Mouse (Mus musculus) urinary bladder, postnatal 36 days (tissue): Measurements from ENCODE around the gene Itga9.
A peak's percentile ranks its signal among the peaks of the same experiment; 100 is the strongest.

ENCODE experiments used
- DNase-seq, 2 experiments: peaks; one replicate each; pipeline ENCODE4 v3.0.0; 2022; ENCODE audit warnings: low spot score in 2 of 2, mixed read lengths in 1 of 2

Itga9 gene

DNA sequence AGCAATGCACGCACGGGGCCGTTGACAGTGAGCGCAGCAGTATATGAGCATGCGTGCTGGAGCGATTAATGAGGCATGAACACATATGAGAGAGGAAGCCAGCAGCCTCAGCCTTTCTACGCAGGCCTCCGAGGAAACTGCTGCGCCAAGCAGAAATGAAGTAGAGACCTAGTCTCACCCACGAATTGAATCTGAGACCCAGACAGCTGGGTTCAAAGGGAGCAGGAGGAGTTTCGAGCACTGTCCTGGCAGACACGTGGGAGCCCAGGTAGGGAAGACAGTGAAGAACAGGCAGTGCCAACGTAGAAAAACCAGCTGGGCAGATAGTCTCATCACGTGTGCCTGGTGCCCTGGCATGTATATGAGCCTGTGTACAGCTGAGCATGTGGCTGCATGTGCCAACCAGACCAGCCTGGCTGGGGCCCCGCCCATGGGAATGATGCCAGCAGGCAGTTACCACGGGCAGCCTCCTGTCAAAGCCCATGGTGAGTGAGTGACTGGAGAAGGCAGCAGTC is 313.2 kb downstream of the Itga9 start:
- DNase-seq, result peak; percentile 68 to 83

DNA sequence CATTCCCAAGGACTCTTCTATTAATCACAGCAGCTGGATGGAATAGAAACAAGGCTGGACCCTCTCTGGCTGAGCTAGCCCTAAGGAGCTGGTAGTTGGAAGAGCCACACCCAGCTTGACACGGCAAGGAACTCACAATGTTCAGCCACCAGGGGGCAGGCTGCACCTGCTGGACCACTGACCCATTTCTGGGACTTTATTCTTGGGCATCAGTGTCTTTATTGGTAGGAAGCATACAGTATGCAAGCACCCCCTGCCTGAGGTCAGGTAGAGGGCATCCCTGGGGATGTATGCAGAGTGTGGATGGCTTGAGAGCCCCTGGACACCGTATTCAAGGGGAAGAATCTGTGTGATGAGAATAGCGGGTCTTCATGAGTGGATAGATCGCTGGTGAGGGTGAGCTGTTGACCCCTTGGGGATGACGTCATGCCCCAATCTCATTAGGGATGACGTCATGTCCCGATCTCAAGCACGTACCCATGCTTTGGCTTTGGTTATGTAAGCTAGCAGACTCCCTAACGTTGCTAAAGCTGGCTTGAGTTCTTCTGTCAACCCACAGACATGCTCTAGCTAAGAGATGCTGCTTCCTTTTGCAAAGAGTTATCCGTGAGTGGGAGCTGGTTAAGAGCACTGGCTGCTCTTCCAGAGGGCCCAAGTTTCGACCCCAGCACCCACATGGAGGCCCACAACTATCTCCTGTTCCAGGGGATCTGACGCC is 314.5 kb downstream of the Itga9 start:
- DNase-seq, result peak; percentile 73 to 82

DNA sequence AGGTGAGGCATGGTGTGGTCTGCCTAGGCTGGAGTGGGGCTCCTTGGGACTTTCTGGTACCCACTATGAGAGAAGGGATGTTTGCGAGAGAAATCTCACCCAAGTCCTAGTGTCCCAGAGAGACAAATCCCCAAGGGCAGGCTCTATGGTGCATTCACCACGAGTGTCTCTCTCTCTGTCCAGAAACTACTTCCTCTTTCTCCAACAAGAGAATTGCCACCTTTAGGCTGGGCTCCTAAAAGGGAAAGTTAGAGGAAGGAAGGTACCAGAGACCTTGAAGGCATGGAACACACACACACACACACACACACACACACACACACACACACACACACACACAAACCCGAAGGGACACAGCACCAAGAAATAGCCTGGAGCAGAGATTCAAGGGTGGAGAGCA is 315.4 kb downstream of the Itga9 start:
- no peak for DNase-seq

DNA sequence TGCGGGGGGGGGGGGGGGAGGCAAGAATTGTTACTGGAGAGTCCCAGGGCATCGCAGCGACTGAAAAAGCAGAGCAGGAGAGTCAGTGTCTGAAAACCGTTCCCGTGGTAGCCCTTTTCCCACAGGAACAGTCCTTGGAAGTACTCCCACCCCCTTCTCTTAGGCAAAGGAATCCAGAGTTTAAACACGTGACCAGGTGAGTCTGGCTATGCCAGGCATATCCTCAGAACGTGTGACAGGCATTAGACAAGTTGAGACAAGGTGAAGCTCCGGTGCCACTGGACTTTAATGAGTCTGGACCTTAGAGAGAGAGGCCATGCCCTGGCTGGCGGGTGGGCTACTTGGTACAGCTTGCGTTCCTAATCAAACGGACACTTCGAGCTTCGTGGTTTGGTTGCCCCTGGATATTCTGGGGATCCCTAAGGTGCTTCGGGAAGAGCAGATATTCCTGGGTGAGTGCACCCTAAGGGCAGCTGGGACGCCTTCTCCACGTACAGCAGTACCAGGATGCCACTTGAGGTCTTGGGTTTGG is 318.1 kb downstream of the Itga9 start:
- DNase-seq, result no peak

DNA sequence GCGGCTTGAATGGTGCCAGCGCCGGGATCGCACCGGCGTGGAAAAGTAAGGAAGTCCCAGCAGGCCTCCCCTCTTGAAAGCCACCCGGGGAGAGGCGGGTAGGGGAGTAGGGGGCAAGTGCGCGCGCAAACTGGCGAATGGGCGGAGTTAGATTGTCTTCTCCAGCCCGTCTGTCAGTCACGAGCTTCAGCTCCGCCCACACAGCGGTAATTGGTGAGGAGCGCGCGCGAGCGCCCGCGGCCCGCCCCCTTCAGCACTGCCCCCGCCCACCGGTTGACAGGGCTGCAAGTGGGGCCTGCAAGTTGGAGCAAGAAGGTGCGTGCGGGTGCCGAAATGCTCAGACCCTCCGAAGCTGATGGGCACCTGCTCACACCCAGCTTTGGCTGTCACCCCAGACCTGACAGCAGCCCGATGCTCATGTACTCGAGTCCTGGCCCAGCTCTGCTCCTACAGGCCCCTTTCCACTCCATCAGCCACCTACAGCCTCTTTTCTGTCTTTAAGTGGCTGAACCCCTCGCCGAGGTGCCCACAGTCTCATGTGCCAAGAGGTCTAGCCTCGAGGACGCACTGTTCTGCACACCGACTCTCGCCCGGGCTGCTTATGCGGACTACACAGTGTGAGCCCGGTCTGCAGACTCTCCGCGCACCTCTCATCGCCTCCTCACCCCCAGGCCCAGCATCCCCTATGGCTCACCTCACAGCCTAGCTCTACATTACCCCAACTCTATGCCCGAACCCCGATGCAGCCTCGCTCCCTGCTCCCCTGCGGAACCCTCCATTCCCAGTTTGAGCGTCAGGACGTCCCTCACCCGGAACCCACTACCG is 319.0 kb downstream of the Itga9 start:
- DNase-seq, result peak; percentile 95 to 97

DNA sequence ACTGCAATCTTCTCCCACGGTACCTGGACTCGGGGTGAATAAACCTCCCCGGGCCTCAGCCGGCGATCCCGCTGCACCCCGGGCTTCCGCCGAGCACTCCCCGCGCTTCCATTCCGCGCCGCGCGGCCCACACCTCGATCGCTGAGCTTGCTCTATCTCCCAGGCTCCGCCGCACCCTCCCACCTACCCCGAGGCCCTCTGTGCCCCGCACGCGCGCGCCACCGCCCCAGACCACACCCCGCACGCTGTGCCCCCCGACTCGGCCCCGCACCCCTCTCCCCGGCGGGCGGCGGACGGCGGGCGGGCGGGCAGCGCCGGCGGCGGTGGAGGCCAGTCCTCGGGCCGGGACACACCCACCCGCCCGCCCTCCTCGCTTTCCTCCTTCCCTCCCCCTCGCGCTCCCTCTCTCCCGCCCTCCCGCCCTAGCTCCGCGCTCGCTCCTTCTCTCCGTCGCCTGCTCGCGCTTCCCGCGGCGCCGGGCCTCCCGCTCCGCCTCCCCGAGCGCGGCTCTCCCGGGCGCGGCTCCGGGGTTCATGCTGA is 319.7 kb downstream of the Itga9 start, which contains the start of gene Ctdspl:
Gene Ctdspl (plus strand): TSS at position 343 of the 540 bp plus-strand sequence.
- peak; percentile 36 to 56 for DNase-seq

DNA sequence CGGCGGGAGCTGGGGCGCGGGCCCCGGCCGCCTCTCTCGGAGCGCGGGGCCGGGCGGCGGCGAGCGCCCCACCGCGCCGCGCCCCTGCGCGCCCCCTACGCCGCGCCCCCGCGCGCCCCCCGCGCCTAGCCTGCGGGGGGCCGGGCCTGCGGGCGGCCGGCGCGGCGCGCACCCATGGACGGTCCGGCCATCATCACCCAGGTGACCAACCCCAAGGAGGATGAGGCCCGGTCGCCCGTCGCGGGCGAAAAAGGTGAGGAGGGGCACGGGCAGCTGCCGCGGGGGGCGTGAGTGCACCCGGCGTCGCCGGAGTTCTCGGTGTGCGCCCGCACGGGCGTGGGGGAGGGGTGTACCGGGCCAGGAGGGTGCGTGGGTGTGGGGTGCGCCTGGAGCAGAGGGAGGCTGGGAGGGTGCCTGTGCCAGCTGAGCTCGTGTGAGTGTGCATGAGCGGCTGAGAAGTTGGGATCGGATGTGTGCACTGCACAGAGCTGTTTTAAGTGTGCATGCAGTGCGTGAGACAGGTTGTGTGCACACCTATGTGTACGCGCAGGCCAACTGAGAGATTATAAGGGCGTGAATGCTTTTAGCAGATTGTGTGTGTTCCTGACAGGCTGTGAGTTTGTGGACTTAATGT is 320.3 kb downstream of the Itga9 start:
- peak; percentile 41 to 53 for DNase-seq

DNA sequence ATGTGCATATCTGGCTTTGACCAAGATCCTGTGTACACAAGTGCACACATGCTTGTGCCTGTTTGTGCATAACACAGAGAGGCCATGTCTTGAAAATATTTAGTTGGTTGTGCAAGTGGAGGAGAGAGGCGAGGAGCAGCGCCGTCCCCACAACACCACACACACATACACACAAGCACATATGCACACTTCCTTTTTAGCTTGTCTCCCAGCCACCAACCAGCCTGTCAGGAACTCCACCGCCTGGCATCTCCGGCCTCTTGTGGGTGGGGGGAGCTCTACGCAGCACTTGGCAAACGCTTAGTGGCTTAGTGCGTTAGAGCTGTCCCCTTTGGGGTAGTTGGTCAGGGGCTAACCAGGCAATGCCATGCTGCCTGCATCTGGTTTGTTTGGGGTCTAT is 321.0 kb downstream of the Itga9 start:
- DNase-seq, result peak in 1 of 2 experiments; percentile 43

DNA sequence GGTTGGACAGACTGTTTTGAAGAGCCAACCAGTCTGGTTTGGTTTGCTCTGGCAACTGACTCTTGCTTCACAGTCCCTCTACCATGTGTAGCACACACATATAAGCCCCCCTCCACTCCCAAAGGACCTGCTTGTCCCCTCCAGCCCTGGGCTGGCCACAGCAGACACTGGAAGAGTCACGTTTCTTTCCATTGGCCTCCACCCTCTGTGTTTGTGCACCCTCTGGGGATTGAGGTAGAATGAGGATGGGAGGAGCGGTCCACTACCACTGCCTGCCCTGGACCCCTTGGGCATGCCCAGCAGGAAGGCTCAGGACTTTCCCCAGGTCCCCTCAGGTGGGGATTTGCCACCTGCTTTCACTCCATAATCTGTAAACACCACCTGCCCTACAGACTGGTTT is 321.5 kb downstream of the Itga9 start:
- no peak for DNase-seq

DNA sequence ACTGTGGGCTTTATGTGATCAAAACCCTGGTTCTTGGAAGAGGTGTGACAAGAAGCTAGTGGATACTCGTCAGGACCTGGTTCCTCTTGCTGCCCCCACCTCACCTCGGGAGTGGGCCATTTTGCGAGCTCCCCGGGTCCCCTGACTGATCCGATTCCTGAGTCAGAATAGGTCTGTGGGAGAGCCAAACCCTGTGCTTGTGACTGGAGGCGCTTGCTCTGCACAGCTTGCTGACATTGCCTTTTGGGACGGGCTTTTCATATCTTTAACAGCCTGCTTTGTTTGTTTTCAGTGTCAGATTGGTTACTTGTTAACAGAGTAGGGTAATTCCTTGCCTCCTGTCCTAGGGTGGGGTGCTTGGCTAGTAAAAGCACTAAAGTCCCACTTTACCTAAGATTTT is 322.2 kb downstream of the Itga9 start:
- DNase-seq, result no peak

DNA sequence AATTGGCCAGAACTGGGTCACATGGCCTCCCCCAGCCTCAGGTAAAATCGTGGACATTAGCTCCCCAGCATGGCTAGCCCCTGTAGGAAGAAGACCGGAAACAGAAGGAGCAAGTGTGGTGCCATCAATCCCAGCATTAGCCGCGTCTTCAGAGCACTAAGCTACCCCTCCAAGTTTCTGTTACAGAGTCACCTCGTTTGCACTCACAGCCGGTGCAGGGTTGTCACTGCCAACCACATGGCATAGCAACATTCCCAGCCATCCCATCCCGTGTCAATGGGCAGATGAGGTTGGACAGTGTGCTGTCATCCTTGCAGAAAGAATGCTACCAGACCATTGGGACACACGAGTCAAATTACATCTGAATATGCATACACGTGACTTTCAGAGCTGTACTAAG is 324.1 kb downstream of the Itga9 start:
- DNase-seq, result no peak

DNA sequence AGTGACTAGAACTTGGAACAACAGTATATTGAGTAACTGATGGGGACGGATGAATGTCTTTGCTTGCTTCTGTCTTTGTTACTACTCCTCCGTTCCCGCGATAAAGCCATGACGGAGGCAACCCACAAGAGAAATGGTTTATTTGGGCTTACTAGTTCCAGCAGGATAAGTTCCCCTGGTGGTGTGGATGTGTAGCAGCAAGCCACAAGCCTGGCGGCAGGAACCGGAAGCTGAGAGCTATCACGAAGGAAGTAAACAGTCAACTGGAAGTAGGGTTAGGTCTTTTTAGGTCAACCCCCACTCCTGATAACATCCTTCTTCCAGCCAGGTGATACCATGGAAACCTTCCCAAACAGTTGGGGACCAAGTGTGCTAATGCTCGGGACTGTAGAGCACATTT is 327.3 kb downstream of the Itga9 start:
- no peak for DNase-seq

DNA sequence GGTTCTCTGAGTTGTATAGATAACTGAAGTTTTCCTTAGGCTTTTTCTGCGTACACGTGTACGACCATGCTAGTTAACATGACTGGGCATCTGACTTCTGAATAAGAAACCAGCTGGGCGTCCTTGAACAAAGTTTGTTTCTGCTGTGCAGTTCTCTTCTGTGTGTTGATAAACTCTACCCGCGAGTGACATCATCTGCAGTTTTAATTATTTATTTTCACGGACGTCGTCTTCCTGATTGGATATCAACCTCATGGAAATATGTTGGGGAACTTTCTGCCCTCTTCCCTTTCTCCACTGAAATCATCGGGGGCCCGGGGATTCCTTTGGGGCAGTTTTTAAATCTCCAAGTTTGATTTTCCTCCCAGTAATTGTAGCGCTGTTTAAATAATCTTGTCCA is 327.8 kb downstream of the Itga9 start:
- no peak for DNase-seq

DNA sequence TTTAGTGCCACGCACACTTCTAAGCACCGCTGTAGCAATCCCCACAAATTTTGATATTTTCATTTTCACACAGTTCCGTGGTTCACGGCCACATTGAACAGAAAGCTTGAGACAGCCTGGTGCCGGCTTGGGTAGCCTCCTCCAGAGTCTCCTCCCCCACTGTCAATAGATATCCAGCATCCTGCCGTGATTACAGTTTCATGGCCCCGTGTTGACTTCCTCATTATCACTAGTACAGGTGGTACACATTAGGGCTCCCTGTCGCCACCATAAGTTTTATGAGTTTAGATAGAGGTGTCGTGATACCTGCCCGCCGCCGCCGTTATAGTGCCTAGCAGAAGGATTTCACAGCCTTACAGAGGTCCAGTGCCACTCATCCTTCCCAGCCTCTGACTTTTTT is 328.6 kb downstream of the Itga9 start:
- no peak for DNase-seq

DNA sequence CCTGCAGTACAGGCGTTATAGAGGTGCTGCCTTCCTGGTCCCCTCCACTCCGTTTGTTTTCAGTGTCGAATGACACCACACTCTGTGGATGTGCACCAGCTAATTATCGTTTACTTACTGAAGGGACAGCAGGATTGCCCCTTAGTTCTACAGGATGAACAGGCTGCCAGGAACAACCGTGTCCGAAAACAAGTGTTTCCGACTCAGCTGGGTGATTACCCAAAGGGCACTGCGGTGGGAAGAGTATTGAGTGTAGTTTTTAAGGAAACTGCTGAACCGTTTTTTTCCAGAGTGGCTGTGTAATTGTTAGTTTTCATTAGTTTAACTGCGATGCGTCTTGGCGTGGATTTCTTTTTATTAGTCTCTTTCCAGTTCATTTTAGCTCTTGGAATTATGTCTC is 329.6 kb downstream of the Itga9 start:
- DNase-seq, result no peak

DNA sequence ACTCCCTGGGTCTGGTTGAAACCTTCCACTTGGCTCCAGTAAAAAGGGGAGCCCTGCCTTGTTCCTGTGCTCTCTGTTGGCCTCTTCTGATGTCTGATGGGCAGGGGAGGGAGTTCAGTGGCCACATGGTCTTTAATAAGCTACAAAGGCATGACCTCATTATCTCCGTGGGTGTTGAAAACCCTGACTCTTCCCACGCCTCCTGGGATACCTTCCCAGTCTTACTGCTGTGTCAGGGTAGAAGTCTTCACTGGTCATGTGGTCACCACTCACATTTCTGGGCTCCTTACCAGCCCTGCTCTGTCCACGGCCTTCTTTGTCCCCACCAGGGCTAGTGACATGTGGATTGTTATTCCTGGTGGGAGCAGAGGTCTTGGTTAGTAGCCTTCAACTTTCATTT is 331.0 kb downstream of the Itga9 start:
- DNase-seq, result peak in 1 of 2 experiments; percentile 54

DNA sequence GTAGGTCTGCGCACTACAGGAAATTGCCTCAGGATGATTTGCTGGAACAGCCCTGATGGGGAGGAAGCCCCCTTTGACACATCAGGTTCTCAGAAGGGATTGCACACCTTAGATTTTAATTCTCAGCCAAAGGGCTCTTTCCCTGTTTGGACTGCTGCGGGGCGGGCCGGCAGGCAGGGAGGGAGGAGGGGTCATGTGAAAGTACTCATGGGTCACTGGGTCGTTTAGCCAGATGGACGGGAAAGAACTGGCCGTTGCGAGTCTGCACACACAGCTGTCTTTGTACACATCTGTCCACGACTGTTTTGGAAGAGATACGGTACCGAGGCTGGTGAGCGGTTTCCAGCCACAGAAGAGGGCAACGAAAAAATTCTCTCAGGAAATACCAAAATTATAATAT is 332.9 kb downstream of the Itga9 start:
- no peak for DNase-seq

DNA sequence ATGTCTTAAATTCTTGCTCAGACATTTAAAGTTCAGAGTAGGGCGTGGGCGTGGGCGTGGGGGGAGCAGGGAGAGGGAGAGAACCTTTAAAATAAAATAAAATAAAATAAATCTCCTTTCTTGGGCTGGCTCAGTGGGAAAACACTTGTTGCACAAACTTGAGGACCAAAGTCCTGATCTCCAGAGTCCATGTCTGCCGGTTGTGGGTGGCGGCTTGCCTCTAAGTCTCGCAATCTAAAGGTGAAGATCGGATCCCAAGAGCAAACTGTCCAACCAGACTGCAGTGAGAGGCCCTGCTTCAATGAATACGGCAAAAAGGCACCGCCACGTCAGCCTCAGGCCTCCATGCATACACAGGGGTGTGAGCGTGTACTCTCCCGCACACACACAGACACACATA is 333.3 kb downstream of the Itga9 start:
- DNase-seq, result no peak

DNA sequence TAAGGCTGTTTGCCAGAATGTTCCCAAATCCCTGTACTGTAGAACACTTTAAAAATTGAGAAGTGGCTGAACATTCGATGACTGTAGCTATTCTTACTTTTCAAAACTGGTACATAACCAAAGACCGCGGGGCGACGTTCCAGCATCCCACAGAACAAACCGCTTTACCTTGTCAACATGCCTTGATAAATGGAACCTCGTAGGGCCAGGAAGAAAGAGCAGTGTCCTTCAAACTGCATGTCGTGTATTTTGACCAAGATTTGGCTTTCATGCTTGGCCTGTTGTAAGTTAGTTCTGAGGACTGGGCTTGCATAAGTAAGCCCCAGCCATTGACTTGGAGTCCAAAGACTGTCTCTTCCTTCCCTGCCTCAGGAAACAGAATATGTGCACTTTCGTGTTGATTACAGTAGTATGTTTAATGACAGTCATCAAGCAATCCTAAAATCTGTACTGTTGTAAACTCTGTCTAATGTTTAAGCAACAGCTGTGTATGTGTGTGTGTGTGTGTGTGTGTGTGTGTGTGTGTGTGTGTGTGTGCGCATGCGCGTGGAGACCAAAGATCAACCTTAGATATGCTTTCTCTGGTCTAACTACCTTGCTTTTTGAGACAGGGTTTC is 334.2 kb downstream of the Itga9 start:
- DNase-seq, result no peak

DNA sequence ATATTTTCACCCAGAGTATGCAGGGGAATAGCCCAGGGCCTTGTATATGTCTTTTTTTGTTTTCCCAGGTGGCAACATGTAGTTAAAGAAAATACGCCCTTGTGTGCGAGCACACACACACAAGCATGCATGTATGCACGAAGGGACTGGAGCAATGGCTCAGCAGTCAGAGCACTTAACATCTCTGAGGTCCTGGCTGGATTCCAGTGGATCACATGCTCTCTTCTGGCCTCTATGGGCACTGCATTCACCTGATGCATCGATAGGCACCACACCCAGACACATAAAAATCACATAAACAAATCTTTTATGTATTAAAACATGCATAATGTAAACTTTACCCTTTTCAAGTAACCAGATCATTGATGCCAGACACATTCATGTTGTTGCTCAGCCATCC is 335.5 kb downstream of the Itga9 start:
- DNase-seq, result no peak

DNA sequence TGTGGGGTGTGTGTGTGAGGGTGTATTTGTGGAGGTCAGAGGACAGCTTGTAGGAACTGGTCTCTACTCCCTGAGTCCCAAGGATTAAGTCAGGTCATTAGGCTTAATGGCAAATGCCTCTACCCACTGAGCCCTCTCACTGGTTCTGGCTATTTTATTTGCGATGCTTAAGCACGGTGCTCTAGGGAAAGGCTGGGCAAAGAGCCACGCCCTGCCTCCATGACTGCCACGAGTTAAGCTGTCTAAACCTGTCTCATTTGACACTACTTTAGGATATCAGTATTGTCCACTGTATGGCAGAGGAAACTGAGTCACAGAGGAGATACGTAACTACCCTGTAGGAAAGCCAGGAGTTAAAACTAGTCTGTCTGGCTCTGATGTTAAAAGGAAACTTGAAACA is 337.5 kb downstream of the Itga9 start:
- DNase-seq, result no peak
